Mouse (Mus musculus) CD8-positive naive resting alpha-beta T cell, adult 2 months (primary cell): ENCODE data around the gene Smg9.

Source experiments
- DNase-seq, 2 experiments: peaks; one replicate each; pipeline ENCODE4 v3.0.0; 2022; ENCODE audit warnings: low read depth in 2 of 2, low spot score in 2 of 2

The Smg9 gene

GRCm38 (mm10) chr7:24406528-24407344, 7.3 kb downstream of the Smg9 start:
- DNase-seq = peak; percentile 60 to 77

- DNase-seq = no peak
Measured at GRCm38 (mm10) chr7:24408186-24408585, 8.8 kb downstream of the Smg9 start.

GRCm38 (mm10) chr7:24410123-24410522, 10.7 kb downstream of the Smg9 start:
- DNase-seq = no peak

GRCm38 (mm10) chr7:24410831-24411230, 11.4 kb downstream of the Smg9 start:
- DNase-seq = no peak

DNA sequence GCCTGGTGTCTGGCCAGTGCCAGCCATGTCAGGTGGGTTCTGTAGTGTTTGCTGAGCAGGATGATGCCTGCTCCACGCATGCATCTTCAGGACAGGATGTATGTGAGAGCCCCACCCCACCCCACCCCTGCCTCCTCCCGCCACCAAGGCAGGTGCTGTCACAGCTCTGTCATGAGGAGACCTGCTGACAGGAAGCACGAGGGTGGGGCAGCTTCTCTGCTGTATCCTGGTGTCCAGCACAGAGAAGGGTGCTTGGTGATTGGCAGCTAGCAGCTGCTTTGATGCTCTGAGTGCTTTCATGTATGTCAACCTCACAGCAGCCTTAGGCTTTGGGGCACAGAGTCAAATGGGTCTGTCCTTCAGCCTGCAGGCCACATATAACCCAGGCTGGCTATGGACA, 14.2 kb downstream of the Smg9 start:
- DNase-seq = peak; percentile 82 to 83

DNA sequence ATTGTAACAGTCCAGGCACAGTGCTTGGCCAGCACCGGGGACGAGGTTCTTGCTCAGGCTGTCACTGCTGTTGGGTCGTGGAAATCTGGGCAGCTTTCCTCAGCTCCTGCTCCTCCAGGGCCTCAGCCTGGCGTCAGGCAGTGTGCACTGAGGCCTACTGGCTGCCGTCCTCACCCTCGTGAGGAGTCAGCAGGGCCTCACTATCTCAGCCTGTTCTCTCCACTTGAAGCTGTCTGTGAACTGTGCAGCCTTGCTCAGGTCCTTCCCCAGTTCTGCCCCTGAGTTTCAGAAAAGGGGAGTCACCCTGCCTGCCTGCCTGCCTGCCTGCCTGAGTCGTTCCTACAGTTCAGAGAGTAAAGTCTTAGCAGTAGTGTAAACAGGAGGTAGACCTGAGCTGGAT, 15.8 kb downstream of the Smg9 start:
- DNase-seq = no peak

DNA sequence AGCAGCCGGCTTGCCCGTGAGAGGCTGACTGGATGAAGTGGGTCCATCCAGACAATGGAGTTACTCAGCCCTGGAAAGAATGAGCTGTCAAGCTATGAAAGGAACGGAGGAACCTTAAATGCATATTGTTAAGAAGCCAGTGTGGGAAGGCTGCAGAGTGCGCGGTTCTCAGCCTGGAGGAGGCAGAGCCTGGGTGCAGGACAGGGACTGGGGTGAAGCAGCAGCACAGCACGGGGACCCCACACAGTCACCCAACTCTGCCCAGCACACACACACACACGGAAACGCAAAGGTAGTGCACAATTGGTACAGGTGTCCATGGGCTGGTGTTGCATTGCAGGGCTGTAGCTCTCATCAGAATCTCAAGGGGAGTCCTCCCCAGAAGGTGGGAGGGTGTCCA, 20.2 kb downstream of the Smg9 start:
- DNase-seq = no peak

DNA sequence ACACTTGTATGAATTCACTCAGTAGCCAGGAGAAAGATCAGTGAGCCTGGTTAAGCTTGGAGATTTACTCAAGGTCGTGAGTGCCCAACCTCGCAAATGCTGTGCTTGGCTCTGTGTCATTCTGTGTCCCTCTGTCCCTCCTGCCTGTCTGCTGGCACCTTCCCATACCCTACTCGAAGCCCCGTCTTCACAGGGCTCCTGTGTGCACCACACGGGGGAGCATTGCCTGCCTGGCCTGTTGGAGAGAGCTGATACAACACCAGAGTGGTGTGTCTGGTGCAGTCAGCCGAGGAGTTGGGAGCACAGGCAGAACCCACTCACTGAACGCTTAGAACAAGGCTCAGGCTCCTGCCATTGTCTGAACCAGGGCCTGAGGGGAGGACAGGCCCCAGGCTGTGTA, 22.2 kb downstream of the Smg9 start:
- no peak for DNase-seq

DNA sequence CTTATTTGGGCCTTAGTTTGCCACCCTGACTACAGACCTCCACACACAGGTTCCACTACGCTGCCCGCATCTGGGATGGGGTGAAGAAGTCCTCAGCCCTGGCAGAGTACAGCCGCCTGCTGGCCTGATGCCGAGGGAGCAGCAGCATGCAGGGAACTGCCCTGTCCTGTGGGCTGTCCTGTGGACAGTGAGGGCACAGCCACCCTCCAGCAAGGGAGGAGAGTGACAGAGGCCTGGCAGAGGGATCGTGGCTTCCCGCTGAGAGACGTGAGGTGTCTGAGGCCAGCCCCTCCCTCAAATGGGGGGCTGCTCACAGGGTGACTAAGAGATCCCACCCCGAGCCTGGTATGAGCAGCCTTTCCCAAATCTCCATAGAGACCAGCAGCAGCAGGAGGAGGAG, 22.8 kb downstream of the Smg9 start:
- no peak for DNase-seq

GRCm38 (mm10) chr7:24423107-24423763, 23.8 kb downstream of the Smg9 start:
- DNase-seq = no peak

DNA sequence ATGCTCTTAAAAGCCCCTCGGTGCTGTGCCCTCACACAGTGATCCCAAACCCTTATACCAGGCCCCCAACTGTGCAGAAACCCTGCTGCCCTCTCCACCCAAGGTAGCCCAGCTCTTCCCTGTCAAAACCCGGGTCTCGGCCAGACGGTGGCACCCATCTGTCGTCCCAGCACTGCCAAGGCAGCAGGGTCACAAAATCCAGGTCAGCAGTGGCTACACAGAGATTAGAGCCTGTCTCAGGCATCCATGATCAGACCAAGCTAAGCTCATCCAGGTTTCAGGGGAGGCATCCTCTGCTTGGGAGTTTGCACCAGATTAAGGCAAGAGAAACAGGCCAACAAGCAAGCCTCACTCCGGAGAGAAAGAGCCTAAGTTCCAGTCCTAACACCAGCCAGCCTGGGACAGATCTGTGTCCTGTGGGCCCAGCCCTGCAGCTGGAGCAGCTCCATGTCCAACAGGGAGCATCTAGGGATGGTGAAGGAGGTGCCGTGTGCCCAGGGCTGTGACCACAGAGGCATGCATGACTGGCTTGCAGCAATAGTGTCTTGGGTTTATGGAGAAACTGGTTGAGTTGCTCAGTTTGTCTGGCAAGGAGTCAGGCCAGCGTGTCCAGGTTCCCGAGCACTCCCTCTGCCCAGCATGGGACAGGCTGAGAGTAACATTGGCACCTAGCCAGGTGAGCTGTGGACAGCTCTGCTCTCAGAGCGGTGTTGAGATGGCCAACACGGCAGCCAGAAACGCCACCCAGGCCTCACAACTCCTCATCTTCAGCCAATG, 24.7 kb downstream of the Smg9 start:
- no peak for DNase-seq

DNA sequence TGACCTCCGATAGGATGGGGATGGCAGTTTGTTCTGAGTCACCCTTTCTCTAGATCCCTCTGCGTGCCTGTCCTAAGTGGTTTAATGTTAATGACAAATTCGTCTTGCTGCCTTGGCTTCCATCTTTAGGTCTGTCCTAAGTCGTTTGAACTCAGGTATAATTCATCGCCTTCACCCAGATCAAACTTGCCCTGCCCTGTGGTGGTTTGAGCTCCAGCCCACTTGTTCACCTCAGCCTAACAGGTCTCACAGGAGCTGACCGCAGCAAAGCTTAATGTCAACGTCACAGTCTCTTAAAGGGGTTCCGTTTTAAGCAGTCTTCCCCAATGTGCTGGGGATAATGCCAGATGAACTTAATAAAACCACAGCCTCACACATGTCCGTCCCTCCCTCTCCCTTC, 26.5 kb downstream of the Smg9 start:
- DNase-seq = no peak

GRCm38 (mm10) chr7:24427168-24427567, 27.7 kb downstream of the Smg9 start:
- no peak for DNase-seq

DNA sequence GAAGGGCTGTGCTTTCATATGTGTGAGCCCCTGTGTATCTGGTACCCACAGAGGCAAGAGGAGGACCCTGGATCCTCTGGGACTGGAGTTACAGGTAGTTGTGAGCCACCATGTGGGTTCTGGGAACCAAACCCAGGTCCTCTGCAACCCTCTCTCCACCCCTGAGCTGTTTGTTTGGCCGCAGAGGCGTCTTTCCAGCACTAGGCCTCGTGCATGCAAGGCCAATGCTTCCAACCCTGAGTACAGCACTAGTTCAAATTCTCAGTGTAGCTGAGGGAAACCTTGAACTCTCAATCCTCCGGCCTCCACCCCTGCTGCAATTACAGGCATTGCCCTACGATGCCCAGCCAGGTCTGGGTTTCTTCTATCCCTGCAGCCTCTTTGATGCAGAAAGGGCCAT, 29.3 kb downstream of the Smg9 start:
- DNase-seq = no peak

- no peak for DNase-seq
Measured at GRCm38 (mm10) chr7:24429413-24430112, 30.1 kb downstream of the Smg9 start.

DNA sequence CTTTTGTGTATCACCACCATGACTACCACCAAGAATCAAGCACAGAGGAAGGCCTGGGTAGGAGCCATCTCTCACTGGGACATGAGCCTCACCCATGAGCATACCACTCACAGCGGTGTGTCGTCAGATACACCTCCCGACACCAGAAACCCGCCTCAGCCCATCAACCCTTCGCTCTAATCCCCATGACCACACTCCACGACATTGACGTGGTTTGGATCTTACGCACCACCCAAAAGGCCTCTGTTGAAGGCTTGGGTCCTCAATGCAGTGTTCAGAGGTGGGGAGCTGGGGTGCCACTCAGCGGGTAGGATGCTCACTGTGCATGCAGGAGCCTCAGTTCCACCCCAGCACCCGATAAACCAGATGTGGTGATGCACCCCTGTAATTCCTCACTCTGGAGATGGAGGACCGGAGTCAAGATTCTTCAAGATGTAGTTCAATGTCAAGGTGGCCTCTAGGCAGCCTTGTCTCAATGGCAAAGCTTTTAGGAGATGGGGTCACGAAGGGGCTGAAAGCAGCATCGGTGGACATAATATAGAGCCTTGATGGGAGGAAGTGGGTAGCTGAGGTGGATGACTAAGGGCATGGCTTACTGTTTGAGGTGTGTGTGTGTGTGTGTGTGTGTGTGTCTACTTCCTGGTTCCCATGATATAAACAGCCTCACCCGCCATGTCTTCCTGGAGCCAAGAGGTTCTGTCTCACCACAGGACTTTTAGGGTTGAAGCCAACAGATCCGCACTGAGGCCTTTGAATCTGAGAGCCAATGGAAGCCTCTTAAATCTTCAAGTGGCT, 31.3 kb downstream of the Smg9 start:
- peak; percentile 79 to 80 for DNase-seq

- DNase-seq = peak; percentile 69 to 72
Measured at GRCm38 (mm10) chr7:24431713-24432112, 32.3 kb downstream of the Smg9 start.

GRCm38 (mm10) chr7:24435305-24435704, 35.9 kb downstream of the Smg9 start:
- no peak for DNase-seq

- no peak for DNase-seq
Measured at GRCm38 (mm10) chr7:24437981-24438380, 38.6 kb downstream of the Smg9 start.

DNA sequence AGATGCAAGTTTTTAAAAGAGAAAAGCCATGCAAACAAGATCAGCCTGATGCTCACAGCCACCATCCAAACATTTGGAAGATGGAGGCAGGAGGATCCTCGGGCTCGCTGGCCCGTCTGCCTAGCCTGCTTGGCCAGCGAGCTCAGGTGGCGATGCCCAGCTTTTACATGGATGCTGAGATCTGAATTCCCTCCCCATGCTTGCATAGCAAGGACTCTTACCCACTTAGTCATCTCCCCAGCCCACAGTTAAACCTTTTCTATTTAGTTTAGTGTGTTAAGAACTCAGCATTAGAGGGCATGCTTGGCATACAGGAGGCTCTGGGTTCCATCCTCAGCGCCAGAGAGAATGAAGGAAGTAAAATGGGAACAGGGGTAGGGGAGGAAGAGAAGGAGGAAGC, 39.8 kb downstream of the Smg9 start:
- DNase-seq = no peak

DNA sequence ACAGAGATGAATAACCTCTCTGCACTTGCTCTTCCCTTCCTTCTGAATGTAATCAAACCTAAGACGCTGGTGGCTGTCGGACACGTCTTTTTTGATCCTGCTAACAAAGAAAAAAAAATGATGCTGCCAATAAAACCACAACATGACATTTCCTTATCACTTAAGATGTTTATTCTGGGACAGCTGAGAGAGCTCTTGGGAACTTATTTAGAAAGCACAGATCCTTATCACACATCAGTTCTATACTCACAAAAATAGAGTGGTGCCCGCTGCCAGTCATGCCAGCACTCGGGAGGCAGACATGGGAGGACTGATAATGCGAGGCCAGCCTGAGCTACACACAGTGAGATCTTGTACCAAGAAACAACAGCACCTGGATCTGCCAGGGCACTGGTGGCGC, 40.5 kb downstream of the Smg9 start:
- no peak for DNase-seq
